Mouse (Mus musculus): ENCODE measurements at regions not wholly inside any gene's neighbourhood (a gene's known extent, or its start where the extent isn't known, plus 50 kb on each side); places are given as distances from the start of the nearest gene placed in this dataset.

DNA sequence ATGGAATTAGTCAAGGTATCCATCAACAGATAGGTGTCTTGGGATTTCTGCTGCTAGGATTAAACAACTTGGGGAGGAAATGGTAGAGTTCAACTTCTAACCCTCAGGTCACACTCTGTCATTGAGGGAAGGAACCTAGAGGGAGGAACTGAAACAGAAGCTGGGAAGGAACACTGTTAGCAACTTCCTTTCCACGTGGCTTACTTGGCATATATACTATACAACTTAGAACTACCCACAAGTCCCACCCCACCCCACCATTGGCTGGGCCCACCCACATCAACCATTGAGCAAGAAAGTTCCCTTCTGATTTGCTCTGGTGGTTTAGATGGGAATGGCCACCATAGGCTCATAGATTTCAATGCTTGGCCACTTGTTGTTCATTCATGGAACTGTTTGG is 251.8 kb upstream of the Arid1b start:
- Histone ChIP-seq H3K27ac (replicated peaks) (no peak overlapping the region), H3K9ac (replicated peaks) (no peak overlapping the region), H3K4me2 (replicated peaks) (no peak overlapping the region), H3K27me3 (no peaks in the 10 kb centered on the region), H3K9me3 (no peaks in the 10 kb centered on the region), H3K4me1 (no peaks in the 10 kb centered on the region; the same call in 1 of the 2 replicates), H3K36me3 (no peaks in the 10 kb centered on the region), H3K4me3 (no peak overlapping the region)
- WGBS: 78% methylated on average over 1 of the region's 1 CpGs
- no peak for ATAC-seq (replicated peaks)

DNA sequence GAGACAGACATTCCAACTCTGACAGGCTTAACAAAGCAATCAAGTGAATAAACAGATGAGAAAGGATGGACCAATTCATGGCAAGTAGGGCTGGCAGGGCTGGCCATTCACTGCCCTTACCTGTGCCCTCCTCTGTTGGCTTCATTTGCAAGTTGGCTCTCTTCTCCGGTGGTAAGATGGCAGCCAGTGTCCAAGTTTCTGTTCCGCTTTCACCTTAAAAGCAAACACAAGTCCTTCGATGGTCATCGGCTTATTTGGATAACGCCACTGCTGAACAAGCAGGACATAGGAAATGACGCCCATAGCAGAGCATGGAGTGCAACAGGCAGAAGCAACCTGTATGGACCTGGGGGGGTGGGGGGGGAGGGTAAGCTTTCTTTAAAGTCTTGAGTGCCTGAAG is 231.2 kb upstream of the Arid1b start:
- Histone ChIP-seq H3K4me1 (no peaks in the 10 kb centered on the region), H3K4me3 (no peak overlapping the region), H3K36me3 (no peaks in the 10 kb centered on the region), H3K9me3 (no peaks in the 10 kb centered on the region), H3K4me2 (replicated peaks) (no peak overlapping the region), H3K27ac (replicated peaks) (no peak overlapping the region), H3K9ac (replicated peaks) (no peak overlapping the region), H3K27me3 (no peaks in the 10 kb centered on the region)
- ATAC-seq (replicated peaks): no peak
- 96% methylated on average over 6 of the region's 6 CpGs for WGBS

DNA sequence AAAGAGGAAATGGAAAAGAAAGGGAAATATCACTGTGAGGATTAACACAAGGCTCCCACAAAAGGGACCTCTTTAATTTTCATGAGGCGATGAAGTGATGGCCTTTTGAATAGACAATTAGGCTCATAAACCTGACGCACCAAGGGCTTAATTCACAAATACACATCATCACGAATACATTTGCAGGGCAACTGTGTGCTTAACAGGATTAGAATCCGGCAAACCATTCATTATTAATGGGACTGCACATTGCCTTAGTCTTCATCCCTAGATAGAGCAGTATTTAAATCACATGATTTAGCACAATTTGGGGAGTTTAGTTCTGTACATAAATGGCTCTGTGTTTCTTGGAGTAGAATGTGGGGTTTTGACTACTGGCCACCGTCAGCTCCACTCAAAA is 228.4 kb upstream of the Arid1b start:
- no peaks in the 10 kb centered on the region for H3K27me3 ChIP-seq
- H3K27ac ChIP-seq (replicated peaks): no peak overlapping the region
- H3K9ac ChIP-seq (replicated peaks): no peak overlapping the region
- H3K4me3 ChIP-seq: no peak overlapping the region
- no peaks in the 10 kb centered on the region for H3K4me1 ChIP-seq
- no peaks in the 10 kb centered on the region for H3K36me3 ChIP-seq
- WGBS: 18% methylated on average over 5 of the region's 5 CpGs
- no peak for ATAC-seq (replicated peaks)
- H3K9me3 ChIP-seq: no peaks in the 10 kb centered on the region
- H3K4me2 ChIP-seq (replicated peaks): no peak overlapping the region

DNA sequence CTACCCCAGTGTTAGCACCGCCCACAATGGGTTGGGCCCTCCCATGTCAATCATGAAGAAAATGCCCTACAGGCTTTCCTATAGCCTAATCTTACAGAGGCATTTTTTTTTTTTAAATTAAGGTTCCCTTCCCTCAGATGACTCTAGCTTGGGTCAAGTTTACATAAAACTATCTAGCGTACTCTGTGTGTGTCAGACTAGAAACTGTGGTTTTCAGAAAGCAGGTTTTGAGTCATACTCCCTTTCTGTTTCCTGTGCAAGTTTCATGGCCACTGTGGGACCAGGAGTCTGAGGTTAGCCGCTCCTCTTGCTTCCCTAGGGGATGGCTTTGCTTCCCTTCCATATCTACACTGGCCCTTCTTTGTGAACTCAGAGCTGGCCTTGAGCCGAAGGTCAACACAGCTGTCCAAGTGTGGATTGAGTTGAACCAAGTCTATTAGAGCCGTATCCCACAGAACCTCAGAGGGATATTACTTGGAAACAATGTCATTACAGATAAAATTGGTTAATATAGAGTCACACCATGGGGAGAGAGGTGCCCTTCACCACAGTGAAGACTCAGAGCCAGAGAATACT is 226.1 kb upstream of the Arid1b start:
- no peaks in the 10 kb centered on the region for H3K4me1 ChIP-seq
- 95% methylated on average over 5 of the region's 5 CpGs for WGBS
- H3K4me3 ChIP-seq: no peak overlapping the region

DNA sequence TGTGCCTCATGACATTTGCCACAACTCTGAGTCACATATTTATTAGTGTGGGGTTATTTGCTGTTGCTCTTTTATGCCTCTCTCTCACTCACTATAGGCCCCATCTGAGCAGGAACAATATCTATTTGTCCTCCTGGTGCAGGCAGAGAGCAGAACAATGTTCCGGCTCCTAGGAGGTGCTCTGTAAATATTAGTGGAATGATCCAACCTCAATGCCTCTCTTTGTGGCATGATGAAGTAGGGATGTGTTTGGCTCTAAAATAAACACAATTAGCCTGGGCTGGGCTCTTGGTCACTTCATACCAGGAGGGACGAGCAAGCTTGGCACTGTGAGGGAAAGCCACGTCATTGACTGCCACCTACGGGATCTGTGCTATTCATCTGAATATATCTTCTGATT is 224.8 kb upstream of the Arid1b start:
- no peak for ATAC-seq (replicated peaks)
- H3K9ac ChIP-seq (replicated peaks): no peak overlapping the region
- no peaks in the 10 kb centered on the region for H3K36me3 ChIP-seq
- H3K27ac ChIP-seq (replicated peaks): no peak overlapping the region
- WGBS: 54% methylated on average over 4 of the region's 4 CpGs
- H3K4me1 ChIP-seq: no peaks in the 10 kb centered on the region
- H3K27me3 ChIP-seq: no peaks in the 10 kb centered on the region
- no peak overlapping the region for H3K4me2 ChIP-seq (replicated peaks)
- H3K9me3 ChIP-seq: no peaks in the 10 kb centered on the region
- H3K4me3 ChIP-seq: no peak overlapping the region

More for the DNA sequence above, 226.1 kb upstream of the Arid1b start:
- Histone ChIP-seq H3K27ac (replicated peaks) (no peak overlapping the region), H3K36me3 (no peaks in the 10 kb centered on the region), H3K9ac (replicated peaks) (no peak overlapping the region), H3K9me3 (no peaks in the 10 kb centered on the region), H3K27me3 (no peaks in the 10 kb centered on the region), H3K4me2 (replicated peaks) (no peak overlapping the region)
- no peak for ATAC-seq (replicated peaks)

DNA sequence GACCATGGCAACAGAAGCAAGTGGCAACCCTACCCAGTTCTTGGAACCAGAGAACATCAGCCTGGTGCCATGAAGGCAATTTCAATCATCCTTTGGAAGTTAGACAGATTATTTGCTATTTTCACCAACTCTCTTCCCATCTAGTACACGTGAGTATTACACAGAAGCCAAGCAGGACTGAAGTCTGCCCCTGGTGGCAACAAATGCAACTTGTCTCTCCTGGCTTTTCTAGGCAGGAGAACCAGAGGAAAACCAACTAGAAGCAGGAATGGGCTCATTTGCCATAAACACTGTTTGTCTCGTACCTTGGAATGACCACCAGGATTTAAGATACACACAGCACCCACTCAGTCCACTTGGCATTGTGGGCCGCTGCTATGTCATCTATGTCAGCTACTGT is 224.1 kb upstream of the Arid1b start:
- Histone ChIP-seq H3K9me3 (no peaks in the 10 kb centered on the region), H3K9ac (replicated peaks) (no peak overlapping the region)
- 87% methylated on average over 3 of the region's 3 CpGs for WGBS

DNA sequence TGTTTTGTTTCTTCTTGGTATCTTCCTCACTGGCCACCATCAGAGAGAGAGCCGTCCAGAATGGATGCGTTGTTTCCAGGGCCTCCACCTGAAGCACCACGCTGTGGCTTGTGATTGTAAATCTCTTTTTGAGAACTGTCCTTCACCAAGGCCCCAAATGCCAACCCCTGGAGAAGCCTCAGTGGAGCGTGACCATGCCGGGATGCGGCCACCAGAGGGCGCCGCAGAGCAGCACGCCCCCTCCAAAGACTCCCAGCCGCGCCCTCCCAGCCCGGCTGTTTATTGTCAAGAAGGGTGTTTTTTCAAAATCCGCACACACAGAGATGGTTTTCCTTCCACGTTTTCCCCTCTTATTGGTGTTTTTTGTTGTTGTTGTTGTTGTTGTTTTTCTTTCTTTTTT is 216.0 kb upstream of the Arid1b start:
- Histone ChIP-seq H3K27ac (replicated peaks) (no peak overlapping the region), H3K27me3 (no peaks in the 10 kb centered on the region), H3K9ac (replicated peaks) (no peak overlapping the region), H3K4me3 (no peak overlapping the region), H3K4me2 (replicated peaks) (no peak overlapping the region), H3K9me3 (no peaks in the 10 kb centered on the region), H3K4me1 (no peaks in the 10 kb centered on the region), H3K36me3 (no peaks in the 10 kb centered on the region)
- 0% methylated on average over 14 of the region's 14 CpGs for WGBS
- peak; percentile 78 for ATAC-seq (replicated peaks)

More for the DNA sequence above, 224.1 kb upstream of the Arid1b start:
- Histone ChIP-seq H3K27ac (replicated peaks) (no peak overlapping the region), H3K36me3 (no peaks in the 10 kb centered on the region), H3K27me3 (no peaks in the 10 kb centered on the region), H3K4me1 (no peaks in the 10 kb centered on the region), H3K4me2 (replicated peaks) (no peak overlapping the region), H3K4me3 (no peak overlapping the region)
- ATAC-seq (replicated peaks): no peak

DNA sequence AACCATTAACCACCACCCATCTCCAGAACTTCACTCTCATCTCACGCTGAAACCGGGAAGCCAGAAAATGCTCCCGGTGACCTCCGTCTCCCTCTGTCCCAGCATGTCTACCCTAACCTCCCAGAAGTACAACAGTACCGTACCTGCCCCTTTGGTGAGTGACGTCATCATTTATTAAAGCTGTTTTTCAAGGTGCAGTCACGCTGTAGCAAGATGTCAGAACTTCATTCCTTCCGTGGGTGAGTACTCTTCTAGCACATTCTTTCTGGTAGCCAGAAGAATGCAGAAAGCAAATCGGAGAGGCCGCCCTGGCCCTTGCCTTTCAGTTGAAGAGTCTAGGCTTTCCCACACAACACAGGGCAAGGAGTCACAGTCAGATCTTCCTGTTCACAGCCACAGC is 215.1 kb upstream of the Arid1b start:
- no peaks in the 10 kb centered on the region for H3K36me3 ChIP-seq
- H3K4me2 ChIP-seq (replicated peaks): no peak overlapping the region
- WGBS: 92% methylated on average over 10 of the region's 10 CpGs
- no peaks in the 10 kb centered on the region for H3K4me1 ChIP-seq
- H3K4me3 ChIP-seq: no peak overlapping the region
- ATAC-seq (replicated peaks): no peak
- H3K27ac ChIP-seq (replicated peaks): no peak overlapping the region
- H3K9ac ChIP-seq (replicated peaks): no peak overlapping the region
- H3K9me3 ChIP-seq: no peaks in the 10 kb centered on the region
- no peaks in the 10 kb centered on the region for H3K27me3 ChIP-seq

DNA sequence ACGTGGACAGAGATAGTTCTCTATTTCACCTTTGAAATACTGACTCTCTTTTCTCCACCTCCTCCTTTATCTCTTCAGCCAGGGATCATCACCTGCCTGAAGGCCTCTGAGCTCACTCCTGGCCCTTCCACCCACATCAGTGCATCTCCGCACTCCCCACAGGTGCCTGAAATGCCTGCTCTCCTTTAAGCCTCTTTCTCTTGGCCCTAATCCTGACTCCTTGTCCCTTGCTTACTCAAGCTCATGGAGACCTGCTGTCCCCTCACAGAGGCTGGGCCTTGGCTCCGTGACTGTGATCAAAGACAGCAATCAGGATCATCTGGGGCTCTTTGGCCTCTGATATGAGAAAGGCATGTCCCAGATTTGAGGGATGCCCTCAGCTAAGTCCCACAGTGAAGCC is 212.5 kb upstream of the Arid1b start:
- Histone ChIP-seq H3K27ac (replicated peaks) (no peak overlapping the region), H3K36me3 (no peaks in the 10 kb centered on the region), H3K9me3 (no peaks in the 10 kb centered on the region), H3K9ac (replicated peaks) (no peak overlapping the region), H3K4me1 (no peaks in the 10 kb centered on the region), H3K4me2 (replicated peaks) (no peak overlapping the region), H3K4me3 (no peak overlapping the region), H3K27me3 (no peaks in the 10 kb centered on the region)
- no peak for ATAC-seq (replicated peaks)
- 88% methylated on average over 3 of the region's 3 CpGs for WGBS

DNA sequence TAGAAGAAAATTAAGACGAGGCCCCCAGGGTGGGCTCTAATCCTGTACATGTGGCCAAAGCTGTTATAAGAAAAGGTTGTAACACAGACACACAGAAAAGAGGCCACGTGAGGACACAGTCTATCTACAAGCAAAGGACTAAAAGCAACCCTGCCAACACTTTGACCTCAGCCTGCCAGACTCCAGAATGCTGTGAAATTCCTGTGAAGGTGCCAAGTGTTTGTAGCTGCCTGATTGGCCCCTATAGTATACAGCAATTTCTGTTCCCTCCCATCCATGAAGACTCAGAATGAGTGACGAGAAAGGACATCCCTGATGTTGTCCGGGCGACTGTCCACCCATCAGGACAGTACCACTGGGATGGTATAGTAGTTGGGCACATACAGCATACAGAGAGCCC is 209.8 kb upstream of the Arid1b start:
- no peak overlapping the region for H3K4me3 ChIP-seq
- WGBS: 64% methylated on average over 5 of the region's 5 CpGs
- no peak overlapping the region for H3K27ac ChIP-seq (replicated peaks)
- H3K4me2 ChIP-seq (replicated peaks): no peak overlapping the region
- H3K4me1 ChIP-seq: no peaks in the 10 kb centered on the region
- H3K9me3 ChIP-seq: no peaks in the 10 kb centered on the region
- no peaks in the 10 kb centered on the region for H3K27me3 ChIP-seq
- ATAC-seq (replicated peaks): no peak
- no peak overlapping the region for H3K9ac ChIP-seq (replicated peaks)
- no peaks in the 10 kb centered on the region for H3K36me3 ChIP-seq

DNA sequence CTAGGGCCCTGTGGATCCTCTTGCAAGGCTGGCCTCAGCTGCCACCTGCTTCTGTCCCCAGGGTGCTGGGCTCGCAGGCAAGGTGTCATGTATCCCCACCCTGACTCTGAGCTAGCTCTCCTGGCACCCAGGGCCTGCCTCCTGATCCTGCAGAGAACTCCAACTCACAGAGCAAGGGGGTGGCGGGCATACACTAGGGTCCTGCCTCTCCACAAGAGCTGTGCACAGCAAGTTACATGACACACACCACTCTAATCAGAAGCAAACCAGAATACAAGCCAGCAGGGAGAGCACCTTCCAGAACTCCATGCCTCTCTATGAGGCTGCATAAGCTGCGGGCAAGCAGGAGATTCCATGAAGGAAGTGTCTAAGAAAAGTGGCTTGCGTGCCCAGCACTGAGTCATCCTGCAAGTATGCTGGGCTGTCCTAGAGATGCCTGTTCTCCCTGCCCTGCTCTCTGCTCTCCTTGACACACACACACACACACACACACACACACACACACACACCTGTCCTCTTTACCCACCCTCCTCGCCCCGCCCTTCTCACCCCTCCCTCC is 208.8 kb upstream of the Arid1b start:
- Histone ChIP-seq H3K9ac (replicated peaks) (no peak overlapping the region), H3K4me2 (replicated peaks) (no peak overlapping the region), H3K4me1 (no peaks in the 10 kb centered on the region), H3K36me3 (no peaks in the 10 kb centered on the region), H3K27ac (replicated peaks) (no peak overlapping the region), H3K4me3 (no peak overlapping the region), H3K27me3 (no peaks in the 10 kb centered on the region), H3K9me3 (no peaks in the 10 kb centered on the region)
- WGBS: 73% methylated on average over 6 of the region's 6 CpGs
- ATAC-seq (replicated peaks): no peak

DNA sequence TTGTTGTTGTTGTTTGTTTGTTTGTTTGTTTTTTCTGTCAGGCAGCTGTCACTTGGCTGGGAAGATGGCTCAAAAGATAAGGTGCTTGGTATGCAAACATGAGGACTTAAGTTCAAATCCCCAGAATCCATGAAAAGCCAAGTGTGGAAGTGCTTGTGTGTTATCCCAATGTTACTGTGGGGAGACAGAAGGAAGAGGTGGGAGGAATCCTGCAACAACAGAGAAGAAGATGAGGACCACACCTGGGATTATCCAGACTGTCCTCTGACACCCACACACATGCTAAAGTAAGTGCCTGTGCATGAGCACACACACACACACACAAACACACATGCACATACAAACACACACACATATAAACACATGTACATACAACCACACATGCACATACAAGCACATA is 207.6 kb upstream of the Arid1b start:
- no peaks in the 10 kb centered on the region for H3K27me3 ChIP-seq
- H3K4me1 ChIP-seq: no peaks in the 10 kb centered on the region
- H3K4me2 ChIP-seq (replicated peaks): no peak overlapping the region
- no peak overlapping the region for H3K9ac ChIP-seq (replicated peaks)
- H3K36me3 ChIP-seq: no peaks in the 10 kb centered on the region
- no peak overlapping the region for H3K4me3 ChIP-seq
- no peak overlapping the region for H3K27ac ChIP-seq (replicated peaks)
- no peak for ATAC-seq (replicated peaks)
- H3K9me3 ChIP-seq: no peaks in the 10 kb centered on the region

DNA sequence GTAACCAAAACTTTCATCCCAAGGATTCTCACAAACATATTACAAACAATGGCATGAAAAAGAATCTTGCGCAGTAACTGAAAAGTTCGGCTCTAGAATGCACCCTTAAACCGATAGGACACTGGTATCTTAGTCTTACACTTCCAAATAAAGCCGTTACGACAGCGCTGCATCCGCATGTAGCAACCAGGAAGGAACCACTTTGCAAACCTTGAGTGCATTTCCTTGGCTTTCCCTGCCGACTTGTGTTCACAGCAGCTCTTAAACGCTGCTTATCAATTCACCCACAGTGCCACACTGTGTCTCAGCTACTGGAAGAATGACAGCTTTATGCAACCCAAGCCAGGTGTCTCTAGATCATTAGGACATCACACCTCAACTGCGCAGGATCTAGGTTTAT is 202.3 kb upstream of the Arid1b start:
- Histone ChIP-seq H3K4me1 (no peaks in the 10 kb centered on the region), H3K4me2 (replicated peaks) (no peak overlapping the region), H3K27ac (replicated peaks) (no peak overlapping the region), H3K4me3 (no peak overlapping the region), H3K36me3 (no peaks in the 10 kb centered on the region), H3K27me3 (no peaks in the 10 kb centered on the region), H3K9me3 (no peaks in the 10 kb centered on the region), H3K9ac (replicated peaks) (no peak overlapping the region)
- no peak for ATAC-seq (replicated peaks)
- WGBS: 82% methylated on average over 10 of the region's 10 CpGs
